Mouse (Mus musculus): ENCODE measurements around the gene Eqtn. TPM values are rescaled to one million over a fixed set of nuclear protein-coding genes. Genes with fewer than 3 reads are reported as not detected.

The Eqtn gene
- not detected in 2 replicates for polyA plus RNA-seq (2014; fragmentation: Nextera tagmentation; extraction: Ambion mirVana)

DNA sequence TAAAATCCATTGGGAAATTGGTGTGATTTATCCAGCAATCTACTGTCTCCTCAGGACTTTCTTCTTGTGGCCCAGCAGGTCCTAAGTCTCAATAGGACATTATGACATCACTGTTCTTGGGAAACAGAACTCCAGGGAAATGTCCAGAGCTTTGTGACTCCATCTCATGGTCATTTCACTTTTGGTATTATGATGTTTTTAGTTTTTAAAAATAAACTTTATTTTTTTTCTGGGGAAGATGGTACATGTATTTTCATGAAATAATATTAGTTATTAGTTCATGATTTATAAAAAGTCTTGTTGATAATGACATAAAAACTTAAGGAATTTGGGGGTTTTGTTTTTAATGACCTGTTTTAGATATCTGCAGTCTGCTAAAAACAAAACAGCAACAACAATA is at the start of gene Eqtn:
TSS of gene Eqtn (minus strand) at position 101 of the 400 bp plus-strand sequence.
- Histone ChIP-seq H3K4me2 (no peak within 1 kb of the TSS), H3K36me3 (ENCODE audit: insufficient read depth) (no peaks in the 10 kb centered on the region), H3K4me3 (ENCODE audit: low read depth, low read length) (no peak within 1 kb of the TSS), H3K9ac (no peak within 1 kb of the TSS), H3K27me3 (ENCODE audit: insufficient read depth, low read length) (no peaks in the 10 kb centered on the region), H3K27ac (ENCODE audit: low read depth) (no peak within 1 kb of the TSS), H3K4me1 (ENCODE audit: insufficient read depth) (no peaks in the 10 kb centered on the region), H3K9me3 (ENCODE audit: low read depth, low read length) (no peaks in the 10 kb centered on the region)
- ATAC-seq (ENCODE audit: insufficient read depth) (no peak), DNase-seq (no peak)
- no peak for TF ChIP-seq CTCF (IDR thresholded peaks at IDR 0.05; ENCODE audit: low read depth)

DNA sequence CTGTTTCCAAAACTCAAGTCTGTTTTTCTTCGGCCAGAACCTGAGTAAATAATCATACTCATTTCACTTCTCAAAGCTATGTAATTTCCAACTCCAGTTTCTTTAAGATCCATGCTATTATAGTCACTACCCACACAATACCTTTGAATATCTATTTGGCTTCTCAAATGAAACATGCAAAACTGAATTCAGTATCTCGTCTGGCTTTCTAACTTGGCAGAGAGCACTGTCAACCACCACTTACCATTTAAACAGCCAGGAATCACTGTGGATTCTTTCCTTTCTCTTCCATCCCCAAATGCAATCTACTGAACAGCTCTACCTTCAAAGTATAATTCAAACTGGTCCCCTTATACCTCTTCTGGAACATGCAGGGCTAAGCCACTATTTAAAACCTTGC is 44.7 kb upstream of the Eqtn start:
- H3K4me3 ChIP-seq (ENCODE audit: low read depth, low read length): no peak overlapping the region
- no peak for ATAC-seq (ENCODE audit: insufficient read depth)
- peaks cover 7% of the 10 kb centered on the region; the same call in 1 of the 2 replicates for H3K4me1 ChIP-seq (ENCODE audit: insufficient read depth)
- no peak for TF ChIP-seq CTCF (IDR thresholded peaks at IDR 0.05; ENCODE audit: low read depth)
- no peak overlapping the region for H3K4me2 ChIP-seq
- no peaks in the 10 kb centered on the region for H3K9me3 ChIP-seq (ENCODE audit: low read depth, low read length)
- no peaks in the 10 kb centered on the region for H3K27me3 ChIP-seq (ENCODE audit: insufficient read depth, low read length)
- peaks cover 41% of the 10 kb centered on the region for H3K36me3 ChIP-seq (ENCODE audit: insufficient read depth)
- no peak for DNase-seq
- no peak overlapping the region for H3K9ac ChIP-seq
- 82% methylated on average over 2 of the region's 2 CpGs for WGBS
- H3K27ac ChIP-seq (ENCODE audit: low read depth): no peak overlapping the region

DNA sequence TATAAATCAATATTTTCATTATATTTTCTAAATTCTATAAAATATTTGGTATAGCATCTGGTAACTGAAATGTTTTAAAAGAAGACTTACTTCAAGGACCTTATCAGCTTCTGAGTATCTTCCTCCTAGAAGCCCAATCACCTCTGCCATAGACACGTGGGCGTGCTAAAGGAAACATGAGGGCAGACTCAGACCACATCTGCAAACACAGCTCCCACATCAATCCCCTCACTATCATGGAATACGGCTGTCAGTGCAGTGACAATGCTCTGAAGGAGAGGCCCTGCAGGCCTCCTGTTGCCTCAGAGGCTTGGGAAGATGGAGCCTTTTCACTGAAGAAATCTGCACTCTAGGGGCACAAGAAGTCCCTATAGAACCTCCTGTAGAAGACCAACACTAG is 24.1 kb upstream of the Eqtn start:
- H3K36me3 ChIP-seq (ENCODE audit: insufficient read depth): peaks cover 53% of the 10 kb centered on the region

DNA sequence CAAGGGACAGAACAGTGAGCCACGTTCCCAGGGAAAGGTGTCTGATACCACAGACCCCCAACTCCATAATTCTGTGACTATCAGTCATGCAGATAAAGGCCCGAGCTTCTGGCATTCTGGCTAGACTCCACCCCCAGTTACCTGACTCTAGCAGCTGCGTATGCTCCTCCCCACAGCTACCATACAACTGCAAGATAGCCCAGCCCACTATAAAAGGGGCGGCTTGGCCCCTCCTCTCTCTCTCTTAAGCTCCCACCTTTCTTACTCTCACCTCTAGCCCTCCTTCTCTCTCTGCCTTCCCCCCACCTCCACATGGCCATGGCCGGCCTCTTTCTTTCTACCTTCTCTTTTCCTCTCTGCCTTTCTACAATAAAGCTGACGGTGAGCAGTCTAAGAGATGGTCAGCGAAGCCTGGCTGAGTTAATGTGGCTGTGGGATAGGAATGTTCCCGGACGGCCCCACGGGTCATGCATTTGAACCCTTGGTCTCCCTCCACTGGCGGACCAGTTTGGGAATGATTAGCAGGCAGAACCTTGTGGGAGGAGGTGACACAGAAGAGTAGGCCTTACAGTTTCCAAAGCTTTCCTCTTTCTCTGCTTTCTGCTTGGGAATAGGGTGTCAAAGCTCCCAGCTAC is 12.7 kb upstream of the Eqtn start:
- H3K4me3 ChIP-seq (ENCODE audit: low read depth, low read length): no peak overlapping the region
- H3K4me1 ChIP-seq (ENCODE audit: insufficient read depth): no peaks in the 10 kb centered on the region
- DNase-seq (no peak), ATAC-seq (ENCODE audit: insufficient read depth) (no peak)
- no peak overlapping the region for H3K27ac ChIP-seq (ENCODE audit: low read depth)
- no peaks in the 10 kb centered on the region for H3K9me3 ChIP-seq (ENCODE audit: low read depth, low read length)
- peaks cover 49% of the 10 kb centered on the region for H3K36me3 ChIP-seq (ENCODE audit: insufficient read depth)
- no peak for TF ChIP-seq CTCF (IDR thresholded peaks at IDR 0.05; ENCODE audit: low read depth)
- no peak overlapping the region for H3K9ac ChIP-seq
- 71% methylated on average over 11 of the region's 11 CpGs for WGBS
- no peaks in the 10 kb centered on the region for H3K27me3 ChIP-seq (ENCODE audit: insufficient read depth, low read length)
- H3K4me2 ChIP-seq: no peak overlapping the region

More for the DNA sequence above, 24.1 kb upstream of the Eqtn start:
- H3K27ac ChIP-seq (ENCODE audit: low read depth): no peak overlapping the region
- H3K27me3 ChIP-seq (ENCODE audit: insufficient read depth, low read length): no peaks in the 10 kb centered on the region
- no peak overlapping the region for H3K4me3 ChIP-seq (ENCODE audit: low read depth, low read length)
- H3K9me3 ChIP-seq (ENCODE audit: low read depth, low read length): no peaks in the 10 kb centered on the region
- no peak overlapping the region for H3K9ac ChIP-seq
- TF ChIP-seq CTCF (IDR thresholded peaks at IDR 0.05; ENCODE audit: low read depth): no peak
- H3K4me1 ChIP-seq (ENCODE audit: insufficient read depth): no peaks in the 10 kb centered on the region
- H3K4me2 ChIP-seq: no peak overlapping the region
- no peak for DNase-seq
- no peak for ATAC-seq (ENCODE audit: insufficient read depth)
- 86% methylated on average over 3 of the region's 3 CpGs for WGBS

DNA sequence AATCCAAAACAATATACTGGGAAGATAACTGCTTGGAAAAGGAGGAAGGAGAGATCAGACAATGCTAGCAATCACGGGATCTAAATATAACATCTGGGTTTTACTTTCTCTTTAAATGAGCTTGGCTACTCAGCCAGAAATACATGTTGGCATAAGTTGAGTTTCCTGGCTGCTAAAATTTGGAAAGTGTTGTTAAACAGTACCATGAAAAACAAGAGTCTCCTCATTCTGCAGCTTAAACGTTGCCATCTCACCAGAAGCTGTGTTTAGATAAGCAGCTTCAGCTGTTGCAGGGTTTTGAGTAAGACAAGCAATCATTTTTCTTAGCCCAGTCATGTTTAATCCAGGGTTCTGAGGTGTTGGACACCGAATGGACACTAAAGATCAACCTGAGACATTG is 26.9 kb downstream of the Eqtn start:
- no peak overlapping the region for H3K9ac ChIP-seq
- H3K27ac ChIP-seq (ENCODE audit: low read depth): no peak overlapping the region
- DNase-seq (peak; percentile 5), ATAC-seq (ENCODE audit: insufficient read depth) (no peak)
- no peaks in the 10 kb centered on the region for H3K36me3 ChIP-seq (ENCODE audit: insufficient read depth)
- TF ChIP-seq CTCF (IDR thresholded peaks at IDR 0.05; ENCODE audit: low read depth): no peak
- WGBS: 39% methylated on average over 3 of the region's 3 CpGs
- H3K4me2 ChIP-seq: no peak overlapping the region
- no peaks in the 10 kb centered on the region for H3K9me3 ChIP-seq (ENCODE audit: low read depth, low read length)
- H3K27me3 ChIP-seq (ENCODE audit: insufficient read depth, low read length): no peaks in the 10 kb centered on the region
- no peaks in the 10 kb centered on the region for H3K4me1 ChIP-seq (ENCODE audit: insufficient read depth)
- H3K4me3 ChIP-seq (ENCODE audit: low read depth, low read length): no peak overlapping the region

DNA sequence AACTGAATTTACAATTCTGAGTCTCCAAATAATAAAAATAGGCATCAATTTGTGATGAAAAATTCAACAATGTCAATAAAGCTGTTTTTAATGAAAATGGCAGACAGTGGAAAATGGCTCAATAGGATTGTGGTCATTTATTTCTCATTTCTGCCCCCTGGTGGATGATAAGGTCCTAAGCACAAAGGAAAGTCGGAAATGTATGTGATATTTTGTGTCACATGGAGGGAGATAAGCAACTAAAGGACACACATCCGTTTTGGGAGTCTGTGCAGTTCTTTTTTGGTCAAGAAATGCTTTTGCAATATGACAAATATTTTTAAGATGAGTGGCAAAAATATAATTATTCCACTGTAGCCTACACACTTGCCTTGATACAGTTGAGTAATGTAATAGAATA is 27.9 kb downstream of the Eqtn start:
- peak; percentile 81 for DNase-seq
- TF ChIP-seq CTCF (IDR thresholded peaks at IDR 0.05; ENCODE audit: low read depth): peak; percentile 68
- Histone ChIP-seq H3K4me3 (ENCODE audit: low read depth, low read length) (no peak overlapping the region), H3K36me3 (ENCODE audit: insufficient read depth) (no peaks in the 10 kb centered on the region), H3K9me3 (ENCODE audit: low read depth, low read length) (no peaks in the 10 kb centered on the region), H3K9ac (no peak overlapping the region), H3K27ac (ENCODE audit: low read depth) (no peak overlapping the region), H3K4me1 (ENCODE audit: insufficient read depth) (no peaks in the 10 kb centered on the region), H3K4me2 (no peak overlapping the region), H3K27me3 (ENCODE audit: insufficient read depth, low read length) (no peaks in the 10 kb centered on the region)
- 7% methylated on average over 2 of the region's 2 CpGs for WGBS
- no peak for ATAC-seq (ENCODE audit: insufficient read depth)

Other genes starting within 250 kb of the Eqtn start
- 40.5 and 42.4 TPM in 2 replicates for gene Tek, start 189.6 kb downstream of the Eqtn start, polyA plus RNA-seq (2014; fragmentation: Nextera tagmentation; extraction: Ambion mirVana)
- gene Mysm1, start 50.3 kb upstream of the Eqtn start, polyA plus RNA-seq (2014; fragmentation: Nextera tagmentation; extraction: Ambion mirVana): 31.1 and 31.6 TPM in 2 replicates
- 67.1 and 71.5 TPM in 2 replicates for gene Jun, start 123.4 kb upstream of the Eqtn start, polyA plus RNA-seq (2014; fragmentation: Nextera tagmentation; extraction: Ambion mirVana)